Mouse (Mus musculus): Measurements from ENCODE around the gene Itpr1.

GRCm38 (mm10) chr6:108306240-108306639 lies 93.3 kb downstream of the Itpr1 start:
- TF ChIP-seq POLR2A (IDR thresholded peaks at IDR 0.05; ENCODE audit: insufficient read depth, low read length), result no peak
- TF ChIP-seq CTCF (IDR thresholded peaks at IDR 0.05; ENCODE audit: low read depth, low read length), result no peak

Measured in ES-Bruce4 (cell line).